In the genomic region with DNA sequence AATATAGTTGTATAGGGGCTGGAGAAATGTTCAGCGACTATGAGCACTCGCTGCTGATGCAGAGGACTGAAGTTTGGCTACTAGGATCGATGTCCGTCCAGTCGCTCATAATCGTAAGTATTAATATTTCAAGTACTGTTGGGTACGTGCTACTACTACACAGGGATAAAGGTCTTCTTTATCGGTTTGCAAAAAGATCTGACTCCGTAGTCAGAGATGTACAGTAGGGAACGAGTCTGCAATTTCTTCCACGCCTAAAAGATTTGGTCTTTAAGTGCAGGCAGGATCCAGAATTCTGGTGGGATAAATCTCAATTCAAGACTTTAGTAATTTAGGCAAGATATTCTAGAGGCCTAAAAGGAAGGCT, we compare ENCODE assay signal across 8 mouse cellular contexts. TPM values are rescaled to one million over a fixed set of nuclear protein-coding genes. Genes with fewer than 3 reads are reported as not detected.
DNase-seq lines count a peak whose midpoint lies in the region; ATAC-seq and TF ChIP-seq lines count a peak whose summit lies in the region.

No protein-coding gene starts in this region.

- peak overlapping the region; percentile 84 for H3K4me3 ChIP-seq in heart, embryonic 12.5 days
- H3K4me3 ChIP-seq in E14TG2a.4 (replicated peaks; ENCODE audit: low read length) = peak overlapping the region; percentile 92
- H3K4me3 ChIP-seq in forebrain, embryonic 16.5 days (replicated peaks; ENCODE audit: low read length) = peak overlapping the region; percentile 90
- H3K4me3 ChIP-seq in liver, postnatal 0 days (ENCODE audit: low read depth, low read length) = peak overlapping the region; percentile 80

- ATAC-seq in heart, embryonic 12.5 days (ENCODE audit: insufficient number of reproducible peaks, low FRiP score) = no peak
- peak; percentile 37; the same call in 1 of the 2 replicates for ATAC-seq in forebrain, embryonic 16.5 days
- ATAC-seq in liver, postnatal 0 days = peak; percentile 7; the same call in 1 of the 2 replicates
- no peak for ATAC-seq in granulocyte monocyte progenitor cell, adult 5-6 weeks (replicated peaks; ENCODE audit: poor library complexity, severe bottlenecking)

- H3K36me3 ChIP-seq in heart, embryonic 12.5 days = peaks cover 6% of the 10 kb centered on the region
- 0 out of 2 replicates have a peak, but pooled peaks cover 2% of the 10 kb centered on the region for H3K36me3 ChIP-seq in E14TG2a.4 (ENCODE audit: insufficient read depth, low read length)
- H3K36me3 ChIP-seq in forebrain, embryonic 16.5 days (ENCODE audit: control insufficient read depth, insufficient read depth) = no peaks in the 10 kb centered on the region
- H3K36me3 ChIP-seq in liver, postnatal 0 days (replicated peaks; ENCODE audit: insufficient read depth, low read length) = 0 out of 2 replicates have a peak, but pooled peaks cover 2% of the 10 kb centered on the region

- peaks cover 29% of the 10 kb centered on the region for H3K4me1 ChIP-seq in heart, embryonic 12.5 days (replicated peaks)
- peaks cover 43% of the 10 kb centered on the region for H3K4me1 ChIP-seq in E14TG2a.4 (replicated peaks; ENCODE audit: low read depth, low read length)
- H3K4me1 ChIP-seq in forebrain, embryonic 16.5 days (replicated peaks; ENCODE audit: control insufficient read depth, insufficient read depth, low read length) = peaks cover 16% of the 10 kb centered on the region
- H3K4me1 ChIP-seq in liver, postnatal 0 days (ENCODE audit: insufficient read depth) = peaks cover 22% of the 10 kb centered on the region

- no peak for TF ChIP-seq CTCF in E14TG2a.4 (conservative IDR thresholded peaks at IDR 0.05; ENCODE audit: low read length)
- no peak for TF ChIP-seq CTCF in liver, postnatal 0 days (IDR thresholded peaks at IDR 0.05; ENCODE audit: low read depth)

- H3K9me3 ChIP-seq in heart, embryonic 12.5 days (replicated peaks) = no peaks in the 10 kb centered on the region
- no peaks in the 10 kb centered on the region for H3K9me3 ChIP-seq in E14TG2a.4 (ENCODE audit: low read length)
- H3K9me3 ChIP-seq in forebrain, embryonic 16.5 days (ENCODE audit: control insufficient read depth, low read length) = no peaks in the 10 kb centered on the region
- no peaks in the 10 kb centered on the region for H3K9me3 ChIP-seq in liver, postnatal 0 days (ENCODE audit: low read length)

- TF ChIP-seq EP300 in liver, postnatal 0 days (IDR thresholded peaks at IDR 0.05; ENCODE audit: low read depth) = no peak

- no peak for DNase-seq in heart, adult 8-10 months (ENCODE audit: low spot score)
- no peak for DNase-seq in liver, postnatal 0 days
- no peak for DNase-seq in gastrocnemius, postnatal 25 days
- DNase-seq in urinary bladder, postnatal 25 days (ENCODE audit: low spot score) = no peak

- peak overlapping the region; percentile 90 for H3K27ac ChIP-seq in heart, embryonic 12.5 days (ENCODE audit: poor library complexity, severe bottlenecking)
- peak overlapping the region; percentile 61 for H3K27ac ChIP-seq in forebrain, embryonic 16.5 days (ENCODE audit: low read length)
- H3K27ac ChIP-seq in liver, postnatal 0 days (ENCODE audit: low read depth) = peak overlapping the region; percentile 84; the same call in 1 of the 2 replicates

- no peaks in the 10 kb centered on the region for H3K27me3 ChIP-seq in heart, embryonic 12.5 days (replicated peaks)
- H3K27me3 ChIP-seq in E14TG2a.4 (ENCODE audit: insufficient read depth, low read length) = no peaks in the 10 kb centered on the region
- no peaks in the 10 kb centered on the region for H3K27me3 ChIP-seq in forebrain, embryonic 16.5 days (replicated peaks; ENCODE audit: control insufficient read depth, insufficient read depth, low read length)
- H3K27me3 ChIP-seq in liver, postnatal 0 days (ENCODE audit: insufficient read depth, low read length) = no peaks in the 10 kb centered on the region

- H3K4me2 ChIP-seq in heart, embryonic 12.5 days = peak overlapping the region; percentile 80
- peak overlapping the region; percentile 81 for H3K4me2 ChIP-seq in forebrain, embryonic 16.5 days (ENCODE audit: low read length)
- peak overlapping the region; percentile 92 for H3K4me2 ChIP-seq in liver, postnatal 0 days (ENCODE audit: low read depth, low read length)

- H3K9ac ChIP-seq in heart, embryonic 12.5 days = peak overlapping the region; percentile 85; the same call in 1 of the 2 replicates
- peak overlapping the region; percentile 87 for H3K9ac ChIP-seq in forebrain, embryonic 16.5 days (replicated peaks; ENCODE audit: low read depth, low read length)
- peak overlapping the region; percentile 76 for H3K9ac ChIP-seq in liver, postnatal 0 days (replicated peaks)

- WGBS in heart, embryonic 12.5 days = 50% methylated on average over 11 of the region's 11 CpGs
- WGBS in forebrain, embryonic 16.5 days = 52% methylated on average over 11 of the region's 11 CpGs
- WGBS in liver, postnatal 0 days (ENCODE audit: insufficient replicate concordance) = 45% methylated on average over 11 of the region's 11 CpGs

RNA-seq across cellular contexts. Expression of a gene that starts 0.3 kb away (rescaled TPM):
- 22.6 and 23.3 TPM in 2 replicates for polyA plus RNA-seq in heart, embryonic 12.5 days (2016; fragmentation: Nextera tagmentation; extraction: Ambion mirVana)
- 10 to 100 TPM; 10.1 to 14.1 (median 12.5) TPM for total RNA-seq in heart, adult 8-10 months (2022)
- polyA plus RNA-seq in forebrain, embryonic 16.5 days (2015; fragmentation: Nextera tagmentation; extraction: Ambion mirVana) = 18.8 and 21.1 TPM in 2 replicates
- polyA plus RNA-seq in liver, postnatal 0 days (2015; fragmentation: Nextera tagmentation; extraction: Ambion mirVana) = 5.9 and 7.5 TPM in 2 replicates
- 13.5 and 16.8 TPM in 2 replicates for total RNA-seq in granulocyte monocyte progenitor cell, adult 5-6 weeks (2014; fragmentation: Nextera tagmentation)
- total RNA-seq in granulocyte monocyte progenitor cell, adult 5-6 weeks (2017) = 3.7 and 6.5 TPM in 2 replicates
- total RNA-seq in gastrocnemius, postnatal 25 days (2021) = 1 to 10 TPM; 5.4 to 5.8 TPM

RNA-seq across cellular contexts. Expression of a gene that starts 13.9 kb away (rescaled TPM):
- polyA plus RNA-seq in heart, embryonic 12.5 days (2016; fragmentation: Nextera tagmentation; extraction: Ambion mirVana) = 22.6 and 23.7 TPM in 2 replicates
- 10 to 100 TPM; 25.9 to 31.5 (median 28.5) TPM for total RNA-seq in heart, adult 8-10 months (2022)
- polyA plus RNA-seq in forebrain, embryonic 16.5 days (2015; fragmentation: Nextera tagmentation; extraction: Ambion mirVana) = 34.2 and 34.3 TPM in 2 replicates
- 9.3 and 10.6 TPM in 2 replicates for polyA plus RNA-seq in liver, postnatal 0 days (2015; fragmentation: Nextera tagmentation; extraction: Ambion mirVana)
- total RNA-seq in granulocyte monocyte progenitor cell, adult 5-6 weeks (2014; fragmentation: Nextera tagmentation) = 17.8 and 18.7 TPM in 2 replicates
- total RNA-seq in granulocyte monocyte progenitor cell, adult 5-6 weeks (2017) = 27.4 and 32.0 TPM in 2 replicates
- 10 to 100 TPM; 19.3 to 20.6 TPM for total RNA-seq in gastrocnemius, postnatal 25 days (2021)

RNA-seq across cellular contexts. Expression of a gene that starts 56.4 kb away (rescaled TPM):
- 71.7 and 73.4 TPM in 2 replicates for polyA plus RNA-seq in heart, embryonic 12.5 days (2016; fragmentation: Nextera tagmentation; extraction: Ambion mirVana)
- 10 to 100 TPM; 53.5 to 62.6 (median 56.4) TPM for total RNA-seq in heart, adult 8-10 months (2022)
- 101 and 106 TPM in 2 replicates for polyA plus RNA-seq in forebrain, embryonic 16.5 days (2015; fragmentation: Nextera tagmentation; extraction: Ambion mirVana)
- polyA plus RNA-seq in liver, postnatal 0 days (2015; fragmentation: Nextera tagmentation; extraction: Ambion mirVana) = 23.1 and 25.9 TPM in 2 replicates
- 52.3 and 54.2 TPM in 2 replicates for total RNA-seq in granulocyte monocyte progenitor cell, adult 5-6 weeks (2014; fragmentation: Nextera tagmentation)
- total RNA-seq in granulocyte monocyte progenitor cell, adult 5-6 weeks (2017) = 57.7 and 73.4 TPM in 2 replicates
- total RNA-seq in gastrocnemius, postnatal 25 days (2021) = 10 to 100 TPM; 54.8 to 55.7 TPM

Comparison
In these comparisons a context has a peak if more than half of its experiments do, and no peak if none do; other contexts are left out.
1. ATAC-seq: peak in forebrain, embryonic 16.5 days (single experiment) and liver, postnatal 0 days (single experiment); none in heart, embryonic 12.5 days (single experiment) and granulocyte monocyte progenitor cell, adult 5-6 weeks (single experiment).
2. Peak in every context shown above with its lines, with median percentiles within 50 percentile points of each other: H3K27ac ChIP-seq, H3K4me2 ChIP-seq, H3K4me3 ChIP-seq and H3K9ac ChIP-seq.